Mouse (Mus musculus): ENCODE data around the gene Wdfy2. TPM values are rescaled to one million over a fixed set of nuclear protein-coding genes. Genes with fewer than 3 reads are reported as not detected.
A peak's percentile ranks its signal among the peaks of the same experiment; 100 is the strongest.

Gene Wdfy2
- total and polyA plus RNA-seq, 3 experiments = 2.7 to 4.1 TPM; not detected in 1

- Histone ChIP-seq H3K9ac (ENCODE audit: control insufficient read depth, low read depth, low read length, poor library complexity, severe bottlenecking) (no peak overlapping the region), H3K9me3 (replicated peaks; ENCODE audit: insufficient read depth, low read length) (no peaks in the 10 kb centered on the region), H3K4me1 (ENCODE audit: control insufficient read depth in 1 of 2, insufficient read depth in 2 of 2, low read length in 2 of 2) (peaks cover 3 to 7% of the 10 kb centered on the region in 2 experiments; a peak in 1 of 4 replicates), H3K79me2 (ENCODE audit: control insufficient read depth, insufficient read depth, low read length, poor library complexity) (no peaks in the 10 kb centered on the region), H3K4me3 (ENCODE audit: control insufficient read depth in 1 of 2, insufficient read depth in 1 of 2, low read depth in 2 of 2, low read length in 2 of 2) (no peak overlapping the region), H3K27me3 (ENCODE audit: control insufficient read depth in 1 of 2, insufficient read depth in 2 of 2, low read length in 2 of 2) (no peaks in the 10 kb centered on the region), H3K36me3 (ENCODE audit: control insufficient read depth in 1 of 2, insufficient read depth in 2 of 2, low read length in 2 of 2) (no peaks in the 10 kb centered on the region), H3K27ac (ENCODE audit: control insufficient read depth, low read depth, low read length) (no peak overlapping the region)
- no peak for TF ChIP-seq POLR2AphosphoS5 (IDR thresholded peaks at IDR 0.05; ENCODE audit: borderline replicate concordance, low read depth, low read length)
- no peak for TF ChIP-seq ETS1 (IDR thresholded peaks at IDR 0.05; ENCODE audit: low read depth, low read length)
- TF ChIP-seq MEF2A (IDR thresholded peaks at IDR 0.05; ENCODE audit: extremely low read depth, insufficient replicate concordance, low read depth, low read length, poor library complexity, severe bottlenecking) = no peak
- TF ChIP-seq TCF12 (IDR thresholded peaks at IDR 0.05; ENCODE audit: low read depth, low read length) = no peak
- TF ChIP-seq CTCF (IDR thresholded peaks at IDR 0.05 in 2 of 3, conservative IDR thresholded peaks at IDR 0.05 in 1 of 3; ENCODE audit: control insufficient read depth in 1 of 3, insufficient read depth in 1 of 3, low read depth in 2 of 3, low read length in 3 of 3, poor library complexity in 1 of 3, severe bottlenecking in 1 of 3) = no peak
- DNase-seq (ENCODE audit: low read depth, low spot score) = peak; percentile 34
Observed at GRCm38 (mm10) chr14:62922637-62923036, 85.2 kb downstream of the Wdfy2 start.

GRCm38 (mm10) chr14:62924800-62925199 is 87.3 kb downstream of the Wdfy2 start:
- TF ChIP-seq CTCF (IDR thresholded peaks at IDR 0.05 in 2 of 3, conservative IDR thresholded peaks at IDR 0.05 in 1 of 3; ENCODE audit: control insufficient read depth in 1 of 3, insufficient read depth in 1 of 3, low read depth in 2 of 3, low read length in 3 of 3, poor library complexity in 1 of 3, severe bottlenecking in 1 of 3) = peak; percentile 55 to 61 (median 59)
- no peak for TF ChIP-seq ZKSCAN1 (IDR thresholded peaks at IDR 0.05; ENCODE audit: low read depth, low read length)
- no peak for TF ChIP-seq ETS1 (IDR thresholded peaks at IDR 0.05; ENCODE audit: low read depth, low read length)
- TF ChIP-seq MXI1 (IDR thresholded peaks at IDR 0.05; ENCODE audit: low read depth, low read length) = no peak
- no peak for TF ChIP-seq MAFK (IDR thresholded peaks at IDR 0.05; ENCODE audit: borderline replicate concordance, low read depth, low read length)
- TF ChIP-seq RAD21 (IDR thresholded peaks at IDR 0.05; ENCODE audit: low read depth, low read length) = peak; percentile 54
- TF ChIP-seq SMC3 (IDR thresholded peaks at IDR 0.05; ENCODE audit: low read depth, low read length) = peak; percentile 38; the same call in 1 of the 2 replicates
- Histone ChIP-seq H3K36me3 (ENCODE audit: control insufficient read depth in 1 of 2, insufficient read depth in 2 of 2, low read length in 2 of 2) (no peaks in the 10 kb centered on the region), H3K9me3 (replicated peaks; ENCODE audit: insufficient read depth, low read length) (no peaks in the 10 kb centered on the region)

DNA sequence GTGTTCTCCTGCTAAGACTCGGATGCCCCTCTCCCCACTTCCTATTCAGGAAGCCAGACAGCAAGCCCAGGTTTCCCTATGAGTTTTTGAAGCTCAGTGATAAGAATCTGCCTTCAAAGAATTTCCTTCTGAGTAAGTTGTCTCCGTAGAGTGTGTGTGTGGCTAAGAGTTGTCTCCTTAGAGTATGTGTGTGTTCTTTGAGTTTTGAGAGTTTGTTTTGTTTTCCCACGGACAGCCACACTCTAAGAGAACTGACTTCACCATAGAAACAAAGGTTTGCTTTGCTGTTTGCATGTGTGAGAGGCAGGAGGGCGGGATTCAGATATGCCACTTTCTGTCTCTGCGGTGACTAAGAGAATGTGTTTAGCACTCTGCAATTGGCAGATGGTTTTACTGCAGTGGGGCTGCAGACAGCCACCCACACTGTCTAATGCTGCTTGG is 90.6 kb downstream of the Wdfy2 start:
- no peak for DNase-seq (ENCODE audit: low read depth, low spot score)
- TF ChIP-seq CHD2 (IDR thresholded peaks at IDR 0.05; ENCODE audit: low read length) = no peak
- TF ChIP-seq TAL1 (IDR thresholded peaks at IDR 0.05; ENCODE audit: low read length) = no peak
- TF ChIP-seq BHLHE40 (IDR thresholded peaks at IDR 0.05; ENCODE audit: borderline replicate concordance, low read depth, low read length) = no peak
- no peak for TF ChIP-seq POLR2AphosphoS5 (IDR thresholded peaks at IDR 0.05; ENCODE audit: borderline replicate concordance, low read depth, low read length)
- TF ChIP-seq TCF12 (IDR thresholded peaks at IDR 0.05; ENCODE audit: low read depth, low read length) = no peak
- TF ChIP-seq UBTF (IDR thresholded peaks at IDR 0.05; ENCODE audit: borderline replicate concordance, insufficient read depth, low read depth, low read length) = no peak
- TF ChIP-seq USF1 (IDR thresholded peaks at IDR 0.05; ENCODE audit: low read depth, low read length) = no peak
- no peak for TF ChIP-seq CHD1 (IDR thresholded peaks at IDR 0.05; ENCODE audit: low read depth, low read length)
- no peak for TF ChIP-seq RCOR1 (IDR thresholded peaks at IDR 0.05; ENCODE audit: low read depth, low read length)
- no peak for TF ChIP-seq SMC3 (IDR thresholded peaks at IDR 0.05; ENCODE audit: low read depth, low read length)
- no peak for TF ChIP-seq JUND (IDR thresholded peaks at IDR 0.05; ENCODE audit: low read depth, low read length)
- TF ChIP-seq EP300 (IDR thresholded peaks at IDR 0.05; ENCODE audit: low read depth in 1 of 2, low read length in 2 of 2) = no peak
- TF ChIP-seq USF2 (IDR thresholded peaks at IDR 0.05; ENCODE audit: borderline replicate concordance in 1 of 2, insufficient read depth in 1 of 2, low read depth in 1 of 2, low read length in 2 of 2) = no peak
- no peak for TF ChIP-seq HCFC1 (IDR thresholded peaks at IDR 0.05; ENCODE audit: low read depth, low read length)
- no peak for TF ChIP-seq ZNF384 (IDR thresholded peaks at IDR 0.05; ENCODE audit: low read depth, low read length)
- TF ChIP-seq E2F4 (IDR thresholded peaks at IDR 0.05; ENCODE audit: borderline replicate concordance, low read depth, low read length) = no peak
- no peak for TF ChIP-seq RAD21 (IDR thresholded peaks at IDR 0.05; ENCODE audit: low read depth, low read length)

More at GRCm38 (mm10) chr14:62924800-62925199, 87.3 kb downstream of the Wdfy2 start:
- peaks cover 3 to 7% of the 10 kb centered on the region in 2 experiments; a peak in 1 of 4 replicates for H3K4me1 ChIP-seq (ENCODE audit: control insufficient read depth in 1 of 2, insufficient read depth in 2 of 2, low read length in 2 of 2)
- no peak overlapping the region for H3K27ac ChIP-seq (ENCODE audit: control insufficient read depth, low read depth, low read length)
- no peaks in the 10 kb centered on the region for H3K27me3 ChIP-seq (ENCODE audit: control insufficient read depth in 1 of 2, insufficient read depth in 2 of 2, low read length in 2 of 2)
- peak; percentile 48 for DNase-seq (ENCODE audit: low read depth, low spot score)
- no peaks in the 10 kb centered on the region for H3K79me2 ChIP-seq (ENCODE audit: control insufficient read depth, insufficient read depth, low read length, poor library complexity)
- no peak overlapping the region for H3K9ac ChIP-seq (ENCODE audit: control insufficient read depth, low read depth, low read length, poor library complexity, severe bottlenecking)
- H3K4me3 ChIP-seq (ENCODE audit: control insufficient read depth in 1 of 2, insufficient read depth in 1 of 2, low read depth in 2 of 2, low read length in 2 of 2) = no peak overlapping the region

More for the DNA sequence above, 90.6 kb downstream of the Wdfy2 start:
- Histone ChIP-seq H3K9me3 (replicated peaks; ENCODE audit: insufficient read depth, low read length) (no peaks in the 10 kb centered on the region), H3K79me2 (ENCODE audit: control insufficient read depth, insufficient read depth, low read length, poor library complexity) (no peaks in the 10 kb centered on the region), H3K9ac (ENCODE audit: control insufficient read depth, low read depth, low read length, poor library complexity, severe bottlenecking) (no peak overlapping the region), H3K27ac (ENCODE audit: control insufficient read depth, low read depth, low read length) (no peak overlapping the region), H3K27me3 (ENCODE audit: control insufficient read depth in 1 of 2, insufficient read depth in 2 of 2, low read length in 2 of 2) (no peaks in the 10 kb centered on the region), H3K4me1 (ENCODE audit: control insufficient read depth in 1 of 2, insufficient read depth in 2 of 2, low read length in 2 of 2) (no peaks in the 10 kb centered on the region), H3K36me3 (ENCODE audit: control insufficient read depth in 1 of 2, insufficient read depth in 2 of 2, low read length in 2 of 2) (no peaks in the 10 kb centered on the region), H3K4me3 (ENCODE audit: control insufficient read depth in 1 of 2, insufficient read depth in 1 of 2, low read depth in 2 of 2, low read length in 2 of 2) (no peak overlapping the region)

Data from MEL (cell line).